Mouse (Mus musculus) cerebellum, postnatal 10 days (tissue): Measurements from ENCODE around the gene Tmem72.

Experiments used
- DNase-seq, 2 experiments: peaks; one replicate each; pipeline ENCODE4 v3.0.0; 2021; ENCODE audit warnings: mixed read lengths in 2 of 2

Gene Tmem72

DNA sequence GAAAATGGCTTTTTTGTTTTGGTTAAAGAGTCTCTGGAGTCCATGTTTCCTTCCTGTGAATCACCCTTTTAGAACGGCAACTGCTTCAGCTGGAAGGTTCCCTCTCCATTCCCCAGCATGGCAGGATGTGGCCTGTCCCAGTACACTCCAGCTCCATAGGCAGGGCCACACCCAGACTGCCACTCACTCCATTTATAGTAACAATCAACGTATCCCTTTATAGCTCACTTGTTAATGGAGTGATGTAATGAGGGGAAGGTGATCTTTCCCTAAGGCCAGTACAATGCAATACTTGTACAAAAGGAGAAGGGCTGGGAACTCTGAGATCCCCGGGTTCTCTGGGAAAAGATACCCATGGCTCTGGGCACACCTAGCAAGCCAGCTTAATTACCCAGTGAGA is 72.4 kb downstream of the Tmem72 start:
- DNase-seq: no peak

DNA sequence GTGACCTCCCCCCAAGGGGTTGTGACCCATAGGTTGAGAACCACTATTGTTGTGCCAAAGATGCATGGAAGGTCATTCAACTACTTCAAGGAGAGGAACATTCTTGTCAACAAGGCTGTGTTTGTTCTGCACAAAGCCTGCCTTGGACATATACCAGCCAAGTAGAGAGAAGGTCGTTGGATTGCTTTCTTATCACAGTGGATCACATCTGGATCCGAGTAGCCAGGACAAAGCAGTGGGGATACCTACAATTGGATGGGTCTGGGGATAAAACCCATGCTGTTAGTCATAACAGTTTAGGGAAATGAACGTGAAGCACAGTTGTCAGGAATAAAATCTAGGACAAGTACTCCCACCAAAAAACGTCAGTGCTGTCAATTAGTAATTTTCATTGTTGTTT is 72.8 kb downstream of the Tmem72 start:
- DNase-seq: no peak

DNA sequence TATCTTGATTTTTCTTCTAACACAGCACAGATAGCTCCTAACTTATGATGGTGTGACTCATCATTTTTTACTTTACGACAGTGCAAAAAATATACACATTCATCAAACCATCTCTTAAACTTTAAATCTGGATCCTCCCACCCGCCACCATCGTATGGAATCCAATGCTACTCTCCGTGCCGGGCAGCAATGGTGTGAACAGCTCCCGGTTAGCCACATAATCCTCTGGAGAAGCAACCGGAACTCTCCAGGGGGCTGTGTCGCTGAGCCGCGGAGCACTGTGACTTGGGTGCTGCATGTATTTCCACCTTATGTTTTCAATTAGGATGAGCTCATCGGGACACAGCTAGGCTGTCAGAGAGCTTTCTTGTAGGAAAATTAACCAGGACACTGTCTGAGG is 73.8 kb downstream of the Tmem72 start:
- DNase-seq: no peak

DNA sequence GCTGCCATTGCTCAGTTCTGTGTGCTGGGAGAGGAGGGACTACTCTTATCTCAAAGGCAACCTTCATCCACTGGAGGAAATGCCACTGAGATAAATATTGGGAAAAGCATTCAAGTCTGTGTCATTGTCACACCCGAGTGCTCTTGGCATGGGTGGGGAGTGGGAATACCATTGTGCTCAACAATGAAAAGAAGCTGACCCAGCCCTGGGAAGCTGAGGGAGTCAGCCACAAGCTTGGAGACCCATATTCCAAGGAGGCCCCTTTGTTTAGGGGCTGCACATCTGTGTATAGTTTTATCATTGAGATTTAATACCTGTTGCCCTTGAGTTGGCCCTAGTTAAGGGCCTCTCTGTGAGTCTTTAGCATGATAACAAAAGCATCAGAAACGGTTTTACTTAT is 77.0 kb downstream of the Tmem72 start:
- DNase-seq: no peak

DNA sequence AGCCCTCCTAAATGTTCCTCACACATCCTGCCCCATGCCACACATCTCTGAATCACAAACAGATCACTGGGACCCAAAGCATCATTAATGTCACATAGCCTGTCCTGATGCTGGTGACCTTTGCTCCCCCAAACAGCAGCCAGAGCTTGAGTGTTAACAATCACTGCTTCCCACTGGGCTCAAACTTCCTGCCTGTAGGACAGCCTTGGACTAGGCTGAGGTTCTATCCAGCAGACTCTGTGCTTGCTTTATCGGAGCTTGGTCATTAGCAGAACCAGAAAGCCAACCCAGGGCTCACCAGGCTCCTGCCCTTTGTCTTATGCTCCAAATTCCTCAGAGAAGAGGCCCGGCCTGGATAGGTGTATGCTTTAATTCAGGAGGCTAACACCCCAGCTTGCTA is 77.8 kb downstream of the Tmem72 start:
- DNase-seq: no peak

DNA sequence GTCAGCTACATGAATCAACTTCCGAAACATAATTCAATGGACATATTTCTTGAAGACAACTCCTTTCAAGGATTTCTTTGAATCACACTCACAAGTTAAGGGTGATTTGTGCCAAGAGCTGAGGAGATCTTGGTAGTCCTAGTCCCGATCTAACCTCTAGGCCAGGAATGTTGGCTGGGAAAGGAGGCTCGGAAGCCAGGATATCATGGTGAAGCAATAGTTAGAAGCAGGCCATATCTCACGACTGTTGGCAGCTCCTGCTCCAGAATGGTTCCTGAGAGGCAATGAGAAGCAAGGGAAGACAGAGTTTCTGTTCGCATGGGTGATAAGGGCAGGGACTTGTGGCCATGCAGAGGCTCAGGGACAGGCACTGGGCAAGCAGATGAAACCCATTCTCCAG is 79.2 kb downstream of the Tmem72 start:
- DNase-seq: no peak

DNA sequence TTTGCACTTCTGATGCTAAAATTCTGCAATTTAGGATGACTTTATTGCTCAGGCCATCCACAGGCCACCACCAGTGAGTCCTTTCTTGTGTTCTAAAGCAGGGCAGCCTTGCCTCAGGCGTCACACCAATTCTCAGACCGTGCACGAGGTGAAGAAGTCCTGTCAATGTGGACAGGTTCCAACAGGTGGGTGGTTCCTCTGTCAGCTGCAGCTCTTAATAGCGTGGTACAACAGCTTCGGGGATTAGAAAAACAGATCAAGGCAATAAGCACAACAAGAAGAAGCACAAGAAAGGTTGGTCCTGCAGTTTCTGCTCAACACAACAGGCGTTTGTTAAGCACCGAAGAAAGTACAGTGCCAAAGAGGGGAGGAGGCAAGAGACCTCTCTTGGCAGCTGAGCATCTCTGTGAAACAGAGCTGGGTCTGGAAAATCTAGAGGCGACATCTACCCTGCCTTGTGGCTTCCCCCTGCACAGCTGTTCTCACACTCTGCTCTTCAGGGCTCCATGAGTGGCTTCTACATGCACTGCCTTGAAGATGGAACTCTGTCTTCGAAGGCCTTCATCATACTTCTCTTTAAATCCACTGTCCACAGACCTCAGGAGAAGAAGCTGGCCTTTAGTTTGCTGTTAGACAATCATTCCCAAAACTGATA is 80.0 kb downstream of the Tmem72 start:
- no peak for DNase-seq

DNA sequence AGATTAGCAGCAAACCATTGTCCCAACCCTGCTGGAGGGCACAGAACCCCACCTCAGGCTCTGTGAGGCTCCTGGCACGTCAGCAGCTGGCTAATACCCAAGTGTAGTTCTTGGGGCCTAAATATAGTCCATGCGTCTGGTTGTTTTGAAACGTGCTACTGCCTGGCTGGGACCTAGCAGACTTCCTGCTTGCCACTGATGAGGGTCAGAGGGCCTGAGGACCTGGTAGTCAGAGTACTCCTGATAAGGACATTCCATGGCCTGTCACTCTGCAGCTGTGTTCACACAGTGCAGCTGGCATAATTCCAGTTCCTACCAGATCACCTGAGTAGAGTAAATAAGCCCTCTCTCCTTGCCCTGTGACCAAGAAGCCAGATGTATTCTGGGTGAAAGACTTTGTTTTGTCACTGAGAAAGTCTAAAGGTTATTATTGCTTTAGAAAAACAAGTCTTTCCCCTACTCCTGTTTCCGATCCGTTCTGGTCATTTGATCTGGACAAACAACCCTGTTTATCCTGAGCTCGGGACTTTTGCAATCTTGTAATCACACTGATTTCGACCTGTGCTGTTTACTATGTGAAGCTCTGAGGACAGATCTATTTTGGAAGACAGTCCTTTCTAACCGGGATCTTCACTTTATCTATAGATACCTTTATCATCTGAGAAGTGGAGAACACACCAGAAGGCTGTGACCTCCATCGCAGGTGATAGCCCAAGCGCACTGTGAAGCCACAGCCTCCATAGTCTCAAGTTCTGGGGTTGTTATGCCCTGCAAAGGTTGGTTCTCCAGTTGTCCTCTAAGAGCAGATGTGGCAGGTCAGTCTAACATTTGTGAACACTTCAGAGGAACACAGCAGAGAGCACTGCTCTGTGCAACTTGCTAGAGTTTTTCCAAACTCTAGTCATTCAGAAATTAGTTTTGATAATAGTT is 81.2 kb downstream of the Tmem72 start:
- peak; percentile 27 to 31 for DNase-seq

DNA sequence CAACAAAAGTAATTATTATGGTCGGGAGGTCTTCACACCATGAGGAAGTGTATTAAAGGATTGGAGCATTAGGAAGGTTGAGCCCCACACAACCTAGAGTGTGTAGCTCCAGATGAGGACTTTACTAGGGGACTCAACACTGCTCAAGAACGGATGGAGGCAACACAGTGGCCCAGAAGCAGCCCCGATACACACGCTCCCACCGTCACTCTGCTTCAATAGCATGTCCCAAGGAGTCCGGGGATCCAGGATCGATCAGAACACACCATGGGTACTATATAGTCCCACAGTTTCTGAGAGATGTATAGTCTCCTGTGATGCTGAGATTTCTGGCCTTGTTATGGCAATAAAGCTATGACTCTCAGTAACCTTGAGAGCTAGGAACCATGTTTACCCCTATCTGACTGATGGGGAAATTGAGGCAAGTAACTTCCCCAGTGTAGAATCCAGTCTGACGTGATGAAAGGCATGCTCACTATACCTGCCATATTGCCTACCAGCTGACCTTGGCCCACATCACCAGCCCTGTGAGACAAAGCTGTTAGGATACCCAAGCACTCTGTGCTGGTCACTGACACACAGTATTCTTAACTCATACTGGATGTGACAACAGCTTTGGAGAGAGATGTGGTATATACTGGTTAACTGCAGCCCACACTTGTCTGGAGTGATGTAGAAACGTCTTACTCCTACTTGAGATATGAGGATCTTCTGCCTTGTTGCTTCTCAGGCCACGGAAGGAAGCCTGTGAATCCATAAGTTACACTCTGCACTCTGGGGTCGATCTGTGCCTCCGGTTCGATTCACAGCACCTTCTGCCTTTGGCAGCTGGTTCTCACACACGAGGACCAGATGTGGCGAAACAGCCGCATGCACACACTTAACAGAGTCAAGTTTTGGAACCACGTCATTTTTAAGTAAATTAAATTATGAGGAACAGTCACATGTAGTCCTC is 82.7 kb downstream of the Tmem72 start:
- no peak for DNase-seq

DNA sequence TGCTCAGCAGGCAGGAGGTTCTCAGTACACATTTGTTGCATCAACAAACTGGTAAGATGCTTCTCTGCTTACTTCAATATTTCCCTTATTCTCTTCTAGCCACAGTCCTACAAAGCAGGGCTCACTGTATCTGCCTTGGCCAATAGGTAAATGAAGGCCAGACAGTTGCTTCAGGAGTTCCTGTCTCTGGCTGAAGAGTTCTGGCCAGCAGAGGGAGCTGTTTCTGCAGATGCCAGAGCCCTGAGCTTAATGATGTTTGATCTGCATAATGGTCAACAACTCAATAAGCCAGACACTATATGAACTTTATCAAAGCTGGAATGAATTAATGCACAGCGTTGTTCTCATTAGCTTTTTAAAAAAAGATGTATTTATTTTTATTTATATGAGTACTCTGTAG is 84.6 kb downstream of the Tmem72 start:
- DNase-seq: peak; percentile 90 to 91

DNA sequence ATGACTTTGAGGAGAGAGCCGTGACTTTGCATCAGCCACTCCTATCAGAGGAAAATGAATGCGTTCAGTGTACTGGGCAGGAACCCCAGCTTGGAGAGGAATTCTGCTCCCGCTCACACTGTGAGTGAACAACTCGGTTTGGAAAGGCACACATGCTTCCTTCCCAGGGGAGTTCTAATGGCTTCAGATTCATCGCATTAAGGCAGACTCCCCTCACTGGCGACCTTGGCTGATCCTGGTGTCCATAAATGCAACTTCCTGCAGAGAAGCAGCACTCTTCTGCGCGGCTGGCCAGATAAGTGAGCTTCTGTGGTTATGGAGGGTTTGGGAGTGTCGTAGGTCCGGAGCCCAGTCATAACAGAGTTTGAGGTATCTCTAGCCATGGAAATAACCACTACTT is 86.9 kb downstream of the Tmem72 start:
- no peak for DNase-seq
